Mouse (Mus musculus) adrenal gland, adult (tissue): ENCODE data around the gene Antxr2.
A peak's percentile ranks its signal among the peaks of the same experiment; 100 is the strongest.

Source experiments
- DNase-seq, 2 experiments: peaks; one replicate each; pipeline ENCODE4 v3.0.0; 2022 to 2023; ENCODE audit warnings: low spot score in 1 of 2; ENCODE audit not compliant: inconsistent age in 2 of 2

The Antxr2 gene

DNA sequence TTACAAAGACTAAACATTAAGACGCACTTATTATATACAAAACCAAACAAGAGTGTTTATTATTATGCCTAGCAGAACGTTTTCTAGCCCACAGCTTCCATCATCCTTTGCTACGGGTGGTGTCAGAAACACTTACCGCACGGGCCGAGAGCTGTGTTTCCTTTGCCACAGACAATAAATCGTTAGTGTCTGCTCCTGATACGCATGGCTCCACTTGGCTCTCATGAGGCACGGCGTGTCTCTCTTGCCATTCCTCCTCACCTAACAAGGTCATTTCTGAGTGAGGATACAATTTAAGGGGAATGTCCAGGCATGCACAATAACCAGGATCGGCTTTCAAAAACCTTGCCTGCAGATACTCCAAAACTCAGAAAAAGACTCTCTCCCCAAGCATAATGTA, 113.2 kb downstream of the Antxr2 start:
- DNase-seq, result no peak

GRCm38 (mm10) chr5:97914890-97915289, 116.0 kb downstream of the Antxr2 start:
- peak in 1 of 2 experiments; percentile 39 for DNase-seq

DNA sequence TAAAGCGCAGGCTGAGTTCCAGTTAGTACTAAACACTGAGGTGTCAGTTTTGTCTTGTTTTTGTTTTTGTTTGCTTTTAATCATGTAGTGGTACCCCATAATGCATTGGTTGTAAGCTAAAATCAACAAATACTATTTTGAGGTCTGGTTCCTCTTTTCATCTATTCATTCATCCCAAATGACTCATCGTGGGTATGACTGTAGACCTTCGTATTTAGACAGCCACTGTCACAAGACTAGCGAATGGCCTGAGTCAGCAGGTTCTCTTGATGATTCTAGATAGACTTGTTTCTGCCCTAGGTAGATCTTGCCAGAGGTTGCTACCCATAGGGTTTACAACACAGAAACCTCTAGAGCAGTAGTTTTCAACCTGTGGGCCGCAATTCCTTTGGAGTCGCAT, 116.9 kb downstream of the Antxr2 start:
- DNase-seq, result peak in 1 of 2 experiments; percentile 46

DNA sequence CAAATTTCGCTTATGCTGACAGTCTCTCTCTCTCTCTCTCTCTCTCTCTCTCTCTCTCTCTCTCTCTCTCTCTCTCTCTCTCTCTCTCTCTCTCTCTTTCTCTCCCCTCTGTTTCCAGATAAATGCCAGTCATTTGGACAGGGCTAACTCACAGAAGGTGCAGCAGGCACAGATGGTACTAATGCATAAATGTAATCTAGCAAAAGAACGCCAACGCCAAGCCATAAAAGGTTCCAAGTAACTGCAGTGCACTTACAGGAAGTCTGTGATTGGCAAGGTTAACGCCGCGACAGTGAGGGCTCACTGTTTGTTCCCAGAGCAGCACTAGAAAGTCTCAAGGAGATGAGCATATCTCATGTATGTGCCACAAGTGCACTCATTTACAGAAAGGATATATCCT, 123.4 kb downstream of the Antxr2 start:
- DNase-seq, result no peak

GRCm38 (mm10) chr5:97906537-97907266, 124.1 kb downstream of the Antxr2 start:
- no peak for DNase-seq

DNA sequence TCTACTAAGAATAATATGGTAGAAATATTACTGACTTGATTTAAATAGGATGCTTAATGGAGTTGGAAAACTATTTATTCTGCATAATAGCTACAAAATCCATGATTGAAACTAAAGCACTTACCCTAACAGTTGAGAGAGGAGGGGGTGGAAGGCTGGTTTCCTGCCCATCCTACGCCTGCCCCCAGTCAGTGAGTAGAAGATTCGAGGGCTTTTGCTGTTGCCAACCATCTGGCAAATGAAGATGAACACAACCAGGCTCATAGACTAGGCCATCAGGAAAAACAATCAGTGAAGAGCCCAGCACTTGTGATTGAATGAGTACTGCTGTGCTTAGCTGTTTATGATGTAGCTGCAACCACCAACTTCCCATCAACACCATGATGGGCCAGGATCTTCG, 125.0 kb downstream of the Antxr2 start:
- DNase-seq, result no peak

- no peak for DNase-seq
Measured at GRCm38 (mm10) chr5:97901096-97901495, 129.7 kb downstream of the Antxr2 start.

DNA sequence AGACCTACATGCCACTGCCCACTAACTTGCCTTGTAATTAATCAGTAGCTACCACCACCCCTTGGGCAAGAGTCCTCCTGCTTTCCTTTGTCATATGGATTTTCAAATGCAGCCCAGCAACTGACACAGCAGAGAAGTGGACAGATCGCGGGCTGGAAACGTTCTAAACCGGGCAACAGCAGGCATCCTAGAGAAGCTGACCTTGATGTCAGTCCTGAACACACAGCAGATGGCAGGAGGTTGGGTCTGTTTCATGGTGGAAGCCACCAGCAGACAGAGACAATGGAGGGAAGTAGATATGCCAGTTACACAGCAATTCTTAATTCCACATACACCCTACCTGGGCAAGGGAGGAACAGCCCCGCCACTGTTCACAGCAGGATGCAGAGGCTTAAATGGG, 131.5 kb downstream of the Antxr2 start:
- DNase-seq, result no peak

GRCm38 (mm10) chr5:97885427-97885826, 145.4 kb downstream of the Antxr2 start:
- no peak for DNase-seq

GRCm38 (mm10) chr5:97884110-97884509, 146.7 kb downstream of the Antxr2 start:
- DNase-seq, result no peak

- no peak for DNase-seq
Measured at GRCm38 (mm10) chr5:97881421-97881820, 149.4 kb downstream of the Antxr2 start.

DNA sequence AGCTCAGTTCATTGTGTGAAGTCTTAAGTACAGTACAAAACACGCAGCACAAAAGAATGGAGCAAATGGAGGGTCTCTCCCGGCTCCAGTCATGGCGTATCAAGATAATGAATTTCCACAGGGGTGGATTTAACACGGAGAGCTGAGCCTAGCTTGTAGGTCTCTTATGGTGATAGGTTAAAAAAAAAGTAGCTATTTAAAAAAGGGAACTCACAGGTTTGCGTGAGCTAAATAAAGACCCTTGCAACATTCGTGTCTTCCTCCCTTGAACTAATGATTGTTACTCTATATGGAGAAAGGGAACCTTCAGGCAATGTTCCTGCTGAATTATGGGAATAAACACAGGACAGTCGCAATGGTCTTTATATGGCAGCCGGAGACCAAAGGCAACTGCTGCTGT, 150.7 kb downstream of the Antxr2 start:
- DNase-seq, result no peak

DNA sequence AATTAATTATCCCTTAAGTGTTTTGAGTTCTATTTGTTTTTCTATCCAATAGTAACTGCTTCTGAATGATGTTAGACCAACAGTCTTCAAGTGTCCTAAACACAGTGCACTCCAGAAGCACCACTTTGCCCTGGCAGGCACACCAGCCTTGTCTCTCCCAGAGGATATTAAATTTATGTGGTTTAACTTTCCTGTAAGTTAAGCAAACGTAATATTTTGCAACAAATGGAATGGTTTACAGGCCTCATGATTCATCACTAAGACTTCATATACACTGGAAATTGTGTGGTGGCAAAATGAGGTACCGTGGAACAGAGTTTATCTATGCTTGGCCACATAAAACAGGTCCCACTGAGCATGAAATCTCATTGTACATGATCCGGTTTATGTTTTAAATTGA, 152.0 kb downstream of the Antxr2 start:
- DNase-seq, result no peak

DNA sequence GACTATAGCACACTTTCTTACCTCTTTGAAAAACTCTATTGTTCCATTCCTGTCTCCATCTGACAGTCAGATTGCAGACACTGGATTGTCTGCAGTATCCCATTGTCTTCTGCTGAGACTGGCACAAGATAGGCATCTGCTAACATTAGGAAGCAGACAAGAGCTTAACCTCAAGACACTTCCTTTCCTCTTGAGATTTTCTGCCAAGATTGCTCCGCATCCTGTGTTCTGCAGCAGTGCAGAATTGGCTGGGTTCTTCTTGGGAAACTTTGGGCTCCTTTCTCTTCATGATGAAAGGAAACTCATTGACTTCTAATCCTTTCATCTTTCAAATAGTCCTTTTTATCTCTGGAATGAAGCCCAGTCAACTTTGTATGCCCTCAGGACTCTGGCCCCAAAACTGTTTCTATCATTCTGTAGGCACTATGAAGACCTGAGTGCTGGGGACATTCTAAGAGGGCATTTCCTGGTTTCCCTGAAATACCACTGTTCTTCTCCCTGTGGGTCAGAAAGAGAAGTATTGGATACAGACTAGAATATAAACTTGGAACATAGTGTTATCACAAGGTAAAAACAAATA, 152.5 kb downstream of the Antxr2 start:
- no peak for DNase-seq

GRCm38 (mm10) chr5:97876895-97877294, 153.9 kb downstream of the Antxr2 start:
- DNase-seq, result no peak

DNA sequence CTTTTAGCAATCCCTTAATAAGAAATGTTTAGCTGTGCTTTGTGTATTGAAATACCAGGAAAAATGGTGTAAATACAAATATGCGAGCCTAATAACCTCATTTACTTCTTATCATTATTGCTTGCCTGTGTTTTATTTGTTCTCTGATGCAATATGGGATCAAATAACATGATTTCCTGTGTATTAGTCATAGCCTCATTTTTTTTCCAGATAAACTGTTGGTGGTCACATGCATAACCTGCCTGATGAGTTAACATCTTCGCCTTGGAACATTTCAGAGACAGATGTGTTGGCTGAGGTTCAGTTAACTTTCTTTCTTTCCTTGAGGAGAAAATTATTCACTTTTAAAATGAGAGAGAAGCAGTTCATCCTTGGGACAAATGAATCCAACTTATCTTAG, 162.9 kb downstream of the Antxr2 start:
- peak in 1 of 2 experiments; percentile 40 for DNase-seq

DNA sequence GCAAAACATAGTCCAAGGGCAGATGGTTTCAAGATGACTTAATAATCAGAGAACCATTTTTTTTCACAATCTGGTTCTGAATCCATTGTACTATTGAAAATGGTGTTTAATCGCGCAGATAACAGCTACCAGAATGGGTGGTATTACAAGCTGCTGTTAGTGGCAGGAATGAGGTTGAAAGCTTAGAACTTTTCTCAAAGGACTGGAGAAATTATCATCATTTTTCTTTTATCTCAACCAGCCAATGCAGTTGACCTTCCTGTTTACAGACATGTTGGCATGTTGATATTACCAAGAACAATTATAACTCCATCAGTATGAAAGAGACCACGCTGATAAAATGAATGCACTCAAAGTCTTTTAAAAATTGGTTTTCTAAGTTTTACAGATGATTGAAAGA, 163.9 kb downstream of the Antxr2 start:
- DNase-seq, result no peak

GRCm38 (mm10) chr5:97857101-97857500, 173.7 kb downstream of the Antxr2 start:
- DNase-seq, result peak; percentile 31 to 74

- no peak for DNase-seq
Measured at GRCm38 (mm10) chr5:97851981-97852748, 178.7 kb downstream of the Antxr2 start.

DNA sequence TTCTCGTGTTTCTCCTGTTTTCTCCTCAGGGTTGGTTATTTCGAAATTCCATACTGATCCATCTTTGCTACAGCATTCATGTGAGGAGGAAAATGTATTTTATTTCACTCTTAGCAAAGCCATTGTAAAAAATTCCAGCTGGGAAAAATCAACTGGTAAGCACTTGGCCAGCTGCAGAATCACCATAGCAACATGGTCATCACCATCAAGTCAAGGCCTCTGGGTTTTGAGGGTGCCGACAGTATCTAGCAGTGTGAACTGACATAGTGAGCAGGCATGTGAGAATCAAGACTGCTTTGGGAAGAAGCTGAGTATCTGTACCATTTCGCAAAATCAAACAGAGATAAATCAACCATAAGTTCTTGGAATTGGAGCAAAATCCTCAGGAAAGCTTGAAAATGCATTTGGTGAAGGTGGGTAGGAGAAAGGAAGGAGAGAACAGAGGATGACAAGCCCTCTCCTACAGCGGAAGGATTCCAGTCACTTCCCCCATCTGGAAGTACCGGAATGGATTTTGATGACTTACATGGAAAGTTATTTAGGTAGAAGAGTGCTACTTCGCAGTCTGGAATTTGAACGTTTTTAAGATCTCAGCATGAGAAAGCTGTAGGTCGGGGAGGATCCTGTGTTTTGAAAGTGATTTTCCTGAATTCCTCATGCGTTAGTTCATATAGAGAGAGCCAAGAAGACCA, 183.5 kb downstream of the Antxr2 start:
- no peak for DNase-seq

GRCm38 (mm10) chr5:97846503-97846902, 184.3 kb downstream of the Antxr2 start:
- DNase-seq, result no peak

DNA sequence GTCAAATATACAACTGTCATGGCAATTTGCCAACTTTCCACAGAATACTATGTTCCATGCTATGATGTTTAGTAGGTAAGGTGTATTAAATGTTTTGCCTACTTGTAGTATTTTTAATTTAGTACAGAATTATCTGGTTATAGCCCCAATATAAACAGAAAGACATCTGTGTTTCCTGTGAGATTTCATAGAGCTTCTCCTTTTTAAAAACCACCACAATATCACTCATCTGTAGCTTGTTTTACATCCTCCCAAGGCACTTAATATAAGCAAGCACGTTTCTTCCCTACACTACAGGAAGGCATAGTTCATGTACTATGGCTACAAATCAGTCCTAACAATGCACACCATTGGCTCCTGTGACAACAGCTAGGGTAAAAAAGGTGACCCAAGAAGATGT, 188.8 kb downstream of the Antxr2 start:
- DNase-seq, result no peak
